Mouse (Mus musculus): Measurements from ENCODE around the gene Eif4e2. TPM values are rescaled to one million over a fixed set of nuclear protein-coding genes. Genes with fewer than 3 reads are reported as not detected.

The Eif4e2 gene
- 135 TPM for polyA plus RNA-seq (2017; shearing (Covaris generic))

GRCm38 (mm10) chr1:87213735-87214704 is at the start of gene Eif4e2:
Eif4e2 (plus strand) TSS chr1:87213914.

GRCm38 (mm10) chr1:87183013-87183412 is 30.7 kb upstream of the Eif4e2 start, which contains the start of gene Prss56:
Prss56 (plus strand) TSS chr1:87183313.

GRCm38 (mm10) chr1:87190429-87190828 is 23.3 kb upstream of the Eif4e2 start, which contains the start of gene Chrnd:
Chrnd (plus strand) TSS chr1:87190607.

GRCm38 (mm10) chr1:87204465-87204864 is 9.2 kb upstream of the Eif4e2 start, which contains the start of gene Chrng:
Chrng (plus strand) TSS chr1:87204657.

GRCm38 (mm10) chr1:87264134-87265006 is 50.7 kb downstream of the Eif4e2 start, which contains the start of gene Efhd1:
Efhd1 (plus strand) TSS chr1:87264363.

Other genes starting within 250 kb of the Eif4e2 start
- not detected for gene Alppl2, start 124.0 kb upstream of the Eif4e2 start, polyA plus RNA-seq (2017; shearing (Covaris generic))
- not detected for gene Alpi, start 112.3 kb upstream of the Eif4e2 start, polyA plus RNA-seq (2017; shearing (Covaris generic))
- not detected for gene Akp3, start 88.9 kb upstream of the Eif4e2 start, polyA plus RNA-seq (2017; shearing (Covaris generic))
- gene Ecel1, start 57.4 kb upstream of the Eif4e2 start, polyA plus RNA-seq (2017; shearing (Covaris generic)) = 2.1 TPM
- not detected for gene Prss56, start 30.6 kb upstream of the Eif4e2 start, polyA plus RNA-seq (2017; shearing (Covaris generic))
- not detected for gene Chrnd, start 23.3 kb upstream of the Eif4e2 start, polyA plus RNA-seq (2017; shearing (Covaris generic))
- not detected for gene Chrng, start 9.3 kb upstream of the Eif4e2 start, polyA plus RNA-seq (2017; shearing (Covaris generic))
- gene Efhd1, start 50.4 kb downstream of the Eif4e2 start, polyA plus RNA-seq (2017; shearing (Covaris generic)) = not detected
- 78.8 TPM for gene Gigyf2, start 113.1 kb downstream of the Eif4e2 start, polyA plus RNA-seq (2017; shearing (Covaris generic))
- 0.67 TPM for gene Kcnj13, start 180.8 kb downstream of the Eif4e2 start, polyA plus RNA-seq (2017; shearing (Covaris generic))